Mouse (Mus musculus) MEL (cell line): ENCODE measurements around the gene Chdh. TPM values are rescaled to one million over a fixed set of nuclear protein-coding genes. Genes with fewer than 3 reads are reported as not detected.

Experiments used
- DNase-seq: peaks from one replicate; pipeline ENCODE4 v3.0.0; 2011; ENCODE audit warnings: low read depth, low spot score
- H3K27ac ChIP-seq: 2 replicates; pipeline ENCODE4 v1.5.1; 2012; ENCODE audit warnings: low read depth, mild to moderate bottlenecking, control low read depth, low read length, moderate library complexity; ENCODE audit not compliant: control insufficient read depth
- H3K27me3 ChIP-seq, 2 experiments: fragments of 150-350 bp in 1 of 2; sonication (generic) in 1 of 2; 2 replicates each; pipeline ENCODE4 v1.6.1; 2012; ENCODE audit warnings: low read length in 2 of 2, mild to moderate bottlenecking in 2 of 2, improper control_type of control experiment in 1 of 2, moderate library complexity in 1 of 2; ENCODE audit not compliant: insufficient read depth in 2 of 2, control insufficient read depth in 1 of 2
- H3K36me3 ChIP-seq, 2 experiments: 2 replicates each; pipeline ENCODE4 v1.6.1; 2012 to 2014; ENCODE audit warnings: low read length in 2 of 2, improper control_type of control experiment in 1 of 2, inconsistent platforms in 1 of 2, mild to moderate bottlenecking in 1 of 2; ENCODE audit not compliant: insufficient read depth in 2 of 2, control insufficient read depth in 1 of 2
- H3K4me1 ChIP-seq, 2 experiments: fragments of 150-350 bp in 1 of 2; sonication (generic) in 1 of 2; 2 replicates each; pipeline ENCODE4 v1.6.1; 2012; ENCODE audit warnings: low read length in 2 of 2, improper control_type of control experiment in 1 of 2, mild to moderate bottlenecking in 1 of 2; ENCODE audit not compliant: insufficient read depth in 2 of 2, control insufficient read depth in 1 of 2
- H3K4me3 ChIP-seq, 2 experiments: fragments of 150-350 bp in 1 of 2; sonication (generic) in 1 of 2; 2 replicates each; pipeline ENCODE4 v1.5.1; 2012; ENCODE audit warnings: low read depth in 2 of 2, low read length in 2 of 2, mild to moderate bottlenecking in 2 of 2, moderate library complexity in 2 of 2, control low read depth in 1 of 2, improper control_type of control experiment in 1 of 2; ENCODE audit not compliant: control insufficient read depth in 1 of 2, insufficient read depth in 1 of 2
- H3K79me2 ChIP-seq: 2 replicates; pipeline ENCODE4 v1.6.1; 2012; ENCODE audit warnings: mild to moderate bottlenecking, low read length, moderate library complexity; ENCODE audit not compliant: control insufficient read depth, poor library complexity, insufficient read depth
- H3K9ac ChIP-seq: 2 replicates; pipeline ENCODE4 v1.6.1; 2012; ENCODE audit warnings: low read depth, mild to moderate bottlenecking, control low read depth, low read length, moderate library complexity; ENCODE audit not compliant: control insufficient read depth, poor library complexity, severe bottlenecking
- H3K9me3 ChIP-seq: fragments of 150-350 bp; sonication (generic); replicated peaks from 2 replicates; pipeline ENCODE4 v1.6.1; 2012; ENCODE audit warnings: mild to moderate bottlenecking, low read length, improper control_type of control experiment, moderate library complexity; ENCODE audit not compliant: insufficient read depth
- BHLHE40 ChIP-seq: IDR thresholded peaks from 2 replicates; pipeline ENCODE4 v1.6.1; 2012; ENCODE audit warnings: low read depth, mild to moderate bottlenecking, inconsistent platforms, low read length, improper control_type of control experiment, borderline replicate concordance
- CHD1 ChIP-seq: IDR thresholded peaks from 2 replicates; pipeline ENCODE4 v1.6.1; 2012; ENCODE audit warnings: low read depth, mild to moderate bottlenecking, inconsistent platforms, low read length, improper control_type of control experiment
- CHD2 ChIP-seq: IDR thresholded peaks from 2 replicates; pipeline ENCODE4 v1.6.1; 2011; ENCODE audit warnings: low read length, improper control_type of control experiment
- CTCF ChIP-seq, 3 experiments: IDR thresholded peaks in 2 of 3; conservative IDR thresholded peaks in 1 of 3; 2 replicates each; pipeline ENCODE4 v1.5.1; 2011 to 2012; ENCODE audit warnings: low read length in 3 of 3, low read depth in 2 of 3, mild to moderate bottlenecking in 2 of 3, improper control_type of control experiment in 1 of 3, inconsistent platforms in 1 of 3, mixed read lengths in 1 of 3, moderate library complexity in 1 of 3; ENCODE audit not compliant: control insufficient read depth in 1 of 3, insufficient read depth in 1 of 3, poor library complexity in 1 of 3, severe bottlenecking in 1 of 3
- ELF1 ChIP-seq: IDR thresholded peaks from 2 replicates; pipeline ENCODE4 v1.6.1; 2014; ENCODE audit warnings: low read depth, mild to moderate bottlenecking, inconsistent platforms, low read length, improper control_type of control experiment, moderate library complexity
- GABPA ChIP-seq: IDR thresholded peaks from 2 replicates; pipeline ENCODE4 v1.6.1; 2012; ENCODE audit warnings: low read depth, mild to moderate bottlenecking, inconsistent platforms, low read length, improper control_type of control experiment, moderate library complexity
- HCFC1 ChIP-seq: IDR thresholded peaks from 2 replicates; pipeline ENCODE4 v1.6.1; 2012; ENCODE audit warnings: low read depth, mild to moderate bottlenecking, inconsistent platforms, low read length, improper control_type of control experiment, moderate library complexity
- KAT2A ChIP-seq: conservative IDR thresholded peaks from 2 replicates; pipeline ENCODE4 v1.6.1; 2012; ENCODE audit warnings: low read depth, low read length, improper control_type of control experiment, inconsistent platforms
- MAZ ChIP-seq: IDR thresholded peaks from 2 replicates; pipeline ENCODE4 v1.6.1; 2012; ENCODE audit warnings: low read depth, mild to moderate bottlenecking, inconsistent platforms, low read length, improper control_type of control experiment
- MEF2A ChIP-seq: IDR thresholded peaks from 2 replicates; pipeline ENCODE4 v1.6.1; 2014; ENCODE audit warnings: low read depth, mild to moderate bottlenecking, inconsistent platforms, low read length, improper control_type of control experiment; ENCODE audit not compliant: poor library complexity, insufficient replicate concordance, severe bottlenecking; ENCODE audit errors: extremely low read depth
- MXI1 ChIP-seq: IDR thresholded peaks from 2 replicates; pipeline ENCODE4 v1.6.1; 2011; ENCODE audit warnings: mild to moderate bottlenecking, low read depth, low read length, improper control_type of control experiment
- MYB ChIP-seq: IDR thresholded peaks from 2 replicates; pipeline ENCODE4 v1.6.1; 2011; ENCODE audit warnings: mild to moderate bottlenecking, low read depth, low read length, improper control_type of control experiment
- MYC ChIP-seq: IDR thresholded peaks from 2 replicates; pipeline ENCODE4 v1.6.1; 2011; ENCODE audit warnings: low read depth, mild to moderate bottlenecking, low read length, improper control_type of control experiment, moderate library complexity
- NELFE ChIP-seq: IDR thresholded peaks from 2 replicates; pipeline ENCODE4 v1.6.1; 2011; ENCODE audit warnings: low read depth, low read length, improper control_type of control experiment
- POLR2AphosphoS2 ChIP-seq: IDR thresholded peaks from 2 replicates; pipeline ENCODE4 v1.6.1; 2011; ENCODE audit warnings: low read length, improper control_type of control experiment
- POLR2AphosphoS5 ChIP-seq: IDR thresholded peaks from 2 replicates; pipeline ENCODE4 v1.6.1; 2012; ENCODE audit warnings: low read depth, borderline replicate concordance, mild to moderate bottlenecking, inconsistent platforms, low read length, moderate library complexity, mixed read lengths
- RAD21 ChIP-seq: IDR thresholded peaks from 2 replicates; pipeline ENCODE4 v1.6.1; 2011; ENCODE audit warnings: mild to moderate bottlenecking, low read depth, low read length, improper control_type of control experiment
- RCOR1 ChIP-seq: IDR thresholded peaks from 2 replicates; pipeline ENCODE4 v1.6.1; 2012; ENCODE audit warnings: low read depth, mild to moderate bottlenecking, inconsistent platforms, low read length, improper control_type of control experiment
- TAL1 ChIP-seq: IDR thresholded peaks from 2 replicates; pipeline ENCODE4 v1.6.1; 2012; ENCODE audit warnings: mild to moderate bottlenecking, inconsistent platforms, low read length, moderate library complexity, mixed read lengths
- TBP ChIP-seq: IDR thresholded peaks from 2 replicates; pipeline ENCODE4 v1.8.0; 2011; ENCODE audit warnings: low read depth, low read length, improper control_type of control experiment
- TCF12 ChIP-seq: IDR thresholded peaks from 2 replicates; pipeline ENCODE4 v1.6.1; 2014; ENCODE audit warnings: low read depth, mild to moderate bottlenecking, inconsistent platforms, low read length, improper control_type of control experiment, moderate library complexity
- UBTF ChIP-seq: IDR thresholded peaks from 2 replicates; pipeline ENCODE4 v1.6.1; 2012; ENCODE audit warnings: low read depth, mild to moderate bottlenecking, inconsistent platforms, low read length, improper control_type of control experiment, moderate library complexity, borderline replicate concordance; ENCODE audit not compliant: insufficient read depth
- USF1 ChIP-seq: IDR thresholded peaks from 2 replicates; pipeline ENCODE4 v1.6.1; 2014; ENCODE audit warnings: low read depth, mild to moderate bottlenecking, inconsistent platforms, low read length, improper control_type of control experiment, moderate library complexity
- ZKSCAN1 ChIP-seq: IDR thresholded peaks from 2 replicates; pipeline ENCODE4 v1.6.1; 2012; ENCODE audit warnings: low read depth, mild to moderate bottlenecking, inconsistent platforms, low read length, improper control_type of control experiment, moderate library complexity
- ZMIZ1 ChIP-seq: IDR thresholded peaks from 2 replicates; pipeline ENCODE4 v1.6.1; 2012; ENCODE audit warnings: low read depth, mild to moderate bottlenecking, inconsistent platforms, low read length, improper control_type of control experiment, moderate library complexity
- polyA plus RNA-seq, 2 experiments: library from polyadenylated mRNA; stranded (reverse) in 1 of 2; unstranded in 1 of 2; fragments of >175 nt in 1 of 2; fragments of >200 nt in 1 of 2; gene quantifications; 2 replicates each; pipeline versions ENCODE4 v1.2.1 to v1.2.4; 2012; ENCODE audit warnings: low replicate concordance in 2 of 2, low read depth in 1 of 2; ENCODE audit not compliant: insufficient read length in 2 of 2, insufficient read depth in 1 of 2, missing spikeins in 1 of 2
- total RNA-seq: library from RNA; depleted of rRNA; stranded (reverse); fragments of 300-350 nt; gene quantifications from 2 replicates; pipeline ENCODE4 v1.2.3, GENCODE M21; 2012

Chdh gene
- total and polyA plus RNA-seq, 3 experiments: not detected

GRCm38 (mm10) chr14:29997345-29997744, 11.5 kb upstream of the Chdh start:
- H3K4me3 ChIP-seq: no peak overlapping the region
- TF ChIP-seq ZMIZ1: no peak
- TF ChIP-seq POLR2AphosphoS5: no peak
- TF ChIP-seq TAL1: no peak
- TF ChIP-seq TCF12: no peak
- no peak for TF ChIP-seq CHD2
- no peak for TF ChIP-seq MXI1
- no peak for TF ChIP-seq TBP
- TF ChIP-seq CHD1: no peak
- TF ChIP-seq RAD21: no peak
- TF ChIP-seq CTCF (IDR thresholded peaks at IDR 0.05 in 2 of 3, conservative IDR thresholded peaks at IDR 0.05 in 1 of 3; ENCODE audit: control insufficient read depth in 1 of 3, insufficient read depth in 1 of 3, low read depth in 2 of 3, low read length in 3 of 3, poor library complexity in 1 of 3, severe bottlenecking in 1 of 3): no peak
- no peak for TF ChIP-seq HCFC1
- TF ChIP-seq NELFE: no peak
- TF ChIP-seq MYC: no peak
- TF ChIP-seq MEF2A: no peak
- no peak for TF ChIP-seq MAZ
- no peak overlapping the region for H3K27ac ChIP-seq
- no peak overlapping the region for H3K9ac ChIP-seq
- H3K9me3 ChIP-seq: no peaks in the 10 kb centered on the region
- no peaks in the 10 kb centered on the region for H3K27me3 ChIP-seq
- no peak for DNase-seq
- H3K4me1 ChIP-seq: peaks cover 2 to 3% of the 10 kb centered on the region in 2 experiments; a peak in 1 of 4 replicates
- peaks cover 0 to 4% of the 10 kb centered on the region in 2 experiments; a peak in 1 of 4 replicates for H3K36me3 ChIP-seq
- H3K79me2 ChIP-seq: no peaks in the 10 kb centered on the region

GRCm38 (mm10) chr14:29998747-29999474, 9.9 kb upstream of the Chdh start:
- H3K36me3 ChIP-seq: peaks cover 0 to 4% of the 10 kb centered on the region in 2 experiments; a peak in 1 of 4 replicates
- TF ChIP-seq KAT2A (no peak), HCFC1 (no peak), POLR2AphosphoS2 (no peak), ELF1 (no peak), MXI1 (no peak), TBP (no peak), UBTF (no peak), BHLHE40 (no peak), USF1 (no peak), POLR2AphosphoS5 (no peak), MYB (no peak), RCOR1 (no peak), ZKSCAN1 (no peak), GABPA (no peak)
- TF ChIP-seq, all 39 proteins: peak for 0
- no peaks in the 10 kb centered on the region for H3K9me3 ChIP-seq
- DNase-seq: no peak
- H3K27ac ChIP-seq: no peak overlapping the region
- H3K4me3 ChIP-seq: no peak overlapping the region
- H3K9ac ChIP-seq: no peak overlapping the region
- H3K27me3 ChIP-seq: no peaks in the 10 kb centered on the region
- no peaks in the 10 kb centered on the region for H3K79me2 ChIP-seq
- H3K4me1 ChIP-seq: peaks cover 2 to 3% of the 10 kb centered on the region in 2 experiments; a peak in 1 of 4 replicates
